Mouse (Mus musculus) kidney, embryonic 15.5 days (tissue): ENCODE results near the gene Astn2. TPM values are rescaled to one million over a fixed set of nuclear protein-coding genes. Genes with fewer than 3 reads are reported as not detected.

Source experiments
- ATAC-seq: fragments of 200-750 bp; cut with Nextera tagmentation; replicated peaks from 2 replicates; pipeline ENCODE4 v1.8.0; 2017; ENCODE audit warnings: moderate TSS enrichment; ENCODE audit not compliant: low FRiP score
- H3K27ac ChIP-seq: fragments of 300-500 bp; sonication (generic); 2 replicates; pipeline ENCODE4 v1.5.1; 2015; ENCODE audit warnings: mild to moderate bottlenecking, inconsistent platforms
- H3K27me3 ChIP-seq: fragments of 300-500 bp; sonication (generic); 2 replicates; pipeline ENCODE4 v1.6.1; 2015; ENCODE audit warnings: inconsistent platforms
- H3K36me3 ChIP-seq: fragments of 300-500 bp; sonication (generic); 2 replicates; pipeline ENCODE4 v1.6.1; 2015; ENCODE audit warnings: inconsistent platforms
- H3K4me1 ChIP-seq: fragments of 300-500 bp; sonication (generic); 2 replicates; pipeline ENCODE4 v1.6.1; 2015; ENCODE audit warnings: inconsistent platforms
- H3K4me2 ChIP-seq: fragments of 300-500 bp; sonication (generic); 2 replicates; pipeline ENCODE4 v1.6.1; 2015; ENCODE audit warnings: moderate library complexity, mild to moderate bottlenecking, inconsistent platforms
- H3K4me3 ChIP-seq: fragments of 300-500 bp; sonication (generic); replicated peaks from 2 replicates; pipeline ENCODE4 v1.5.1; 2015; ENCODE audit warnings: mild to moderate bottlenecking, inconsistent platforms
- H3K9ac ChIP-seq: fragments of 300-500 bp; sonication (generic); 2 replicates; pipeline ENCODE4 v1.6.1; 2015; ENCODE audit warnings: mild to moderate bottlenecking, inconsistent platforms
- H3K9me3 ChIP-seq: fragments of 300-500 bp; sonication (generic); replicated peaks from 2 replicates; pipeline ENCODE4 v1.6.1; 2016; ENCODE audit warnings: inconsistent platforms
- WGBS: fragments of 180-500 bp; shearing (Covaris S2); methylation state at CpG from one replicate; pipeline ENCODE4 v1.1.7; 2015; ENCODE audit warnings: mixed read lengths; 5-methylcytosine and 5-hydroxymethylcytosine counted together
- polyA plus RNA-seq: library from polyadenylated mRNA; unstranded; fragments of >200 nt; fragmentation: Nextera tagmentation; extraction: Ambion mirVana; gene quantifications from 2 replicates; pipeline ENCODE4 v1.2.1, GENCODE M21; 2015

The Astn2 gene
- polyA plus RNA-seq, 1 experiment from 2014 or later: 0.70 TPM

GRCm38 (mm10) chr4:66027866-66028265 lies 376.5 kb downstream of the Astn2 start:
- H3K4me1 ChIP-seq: peaks cover 2% of the 10 kb centered on the region; the same call in 1 of the 2 replicates
- no peaks in the 10 kb centered on the region for H3K36me3 ChIP-seq
- no peak overlapping the region for H3K27ac ChIP-seq
- no peaks in the 10 kb centered on the region for H3K9me3 ChIP-seq
- H3K4me3 ChIP-seq: no peak overlapping the region
- no peaks in the 10 kb centered on the region for H3K27me3 ChIP-seq
- no peak overlapping the region for H3K9ac ChIP-seq
- H3K4me2 ChIP-seq: no peak overlapping the region
- WGBS: 74% methylated on average over 1 of the region's 1 CpGs
- ATAC-seq: no peak

- no peak for ATAC-seq
- WGBS: 28% methylated on average over 8 of the region's 8 CpGs
- no peaks in the 10 kb centered on the region for H3K27me3 ChIP-seq
- no peak overlapping the region for H3K4me3 ChIP-seq
- no peak overlapping the region for H3K4me2 ChIP-seq
- H3K36me3 ChIP-seq: no peaks in the 10 kb centered on the region
- H3K9me3 ChIP-seq: no peaks in the 10 kb centered on the region
- H3K9ac ChIP-seq: no peak overlapping the region
- H3K27ac ChIP-seq: no peak overlapping the region
- H3K4me1 ChIP-seq: peaks cover 2% of the 10 kb centered on the region; the same call in 1 of the 2 replicates
Measured at GRCm38 (mm10) chr4:66025393-66026062, 378.9 kb downstream of the Astn2 start.

DNA sequence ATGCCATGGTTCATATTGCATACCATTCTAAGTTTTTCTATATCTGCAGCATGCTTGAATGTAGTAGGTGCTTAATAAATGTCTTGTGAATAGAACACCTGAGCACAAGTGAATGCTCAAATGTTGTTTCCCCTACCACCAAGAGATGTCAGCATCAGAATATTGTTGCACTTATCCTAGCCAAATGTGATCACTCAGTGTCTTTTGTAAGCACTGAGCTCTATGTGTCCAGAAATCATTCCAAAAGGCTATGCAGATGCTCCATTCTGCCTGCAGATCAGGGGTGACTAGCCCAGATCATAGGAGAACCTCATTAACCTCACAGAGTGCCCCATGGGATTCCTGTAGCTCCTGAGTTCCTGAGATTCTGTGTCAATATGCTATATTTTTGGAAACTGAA lies 401.5 kb downstream of the Astn2 start:
- H3K4me3 ChIP-seq: no peak overlapping the region
- no peaks in the 10 kb centered on the region for H3K36me3 ChIP-seq
- no peak overlapping the region for H3K27ac ChIP-seq
- H3K9me3 ChIP-seq: no peaks in the 10 kb centered on the region
- no peak overlapping the region for H3K4me2 ChIP-seq
- no peak for ATAC-seq
- H3K27me3 ChIP-seq: no peaks in the 10 kb centered on the region
- H3K9ac ChIP-seq: no peak overlapping the region
- H3K4me1 ChIP-seq: no peaks in the 10 kb centered on the region

- WGBS: 86% methylated on average over 2 of the region's 2 CpGs
- no peaks in the 10 kb centered on the region for H3K4me1 ChIP-seq
- H3K9me3 ChIP-seq: no peaks in the 10 kb centered on the region
- no peak overlapping the region for H3K4me3 ChIP-seq
- no peaks in the 10 kb centered on the region for H3K36me3 ChIP-seq
- H3K27ac ChIP-seq: no peak overlapping the region
- no peaks in the 10 kb centered on the region for H3K27me3 ChIP-seq
- H3K4me2 ChIP-seq: no peak overlapping the region
- no peak overlapping the region for H3K9ac ChIP-seq
- ATAC-seq: no peak
Measured at GRCm38 (mm10) chr4:65983643-65984042, 420.8 kb downstream of the Astn2 start.

DNA sequence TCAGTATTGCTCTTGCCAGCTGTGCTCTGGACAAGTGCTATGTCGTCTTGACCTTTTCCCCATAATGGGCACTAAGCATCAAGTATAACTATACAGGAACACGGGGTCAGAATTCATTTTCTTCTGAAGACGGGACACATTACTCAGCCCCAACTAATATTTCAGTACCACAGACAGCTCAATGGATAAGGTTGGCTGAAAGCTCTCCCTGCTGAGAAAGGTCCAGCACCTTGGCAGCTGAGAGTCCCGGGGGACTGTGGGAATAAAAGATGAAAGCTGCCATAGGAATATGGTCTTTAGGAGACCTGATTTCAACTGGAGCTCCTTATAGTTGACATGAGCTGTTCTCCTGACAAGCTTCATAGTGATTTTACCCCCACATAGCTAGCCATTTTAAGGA lies 421.5 kb downstream of the Astn2 start:
- no peak for ATAC-seq
- H3K4me1 ChIP-seq: no peaks in the 10 kb centered on the region
- no peak overlapping the region for H3K4me3 ChIP-seq
- H3K4me2 ChIP-seq: no peak overlapping the region
- H3K9me3 ChIP-seq: no peaks in the 10 kb centered on the region
- 45% methylated on average over 4 of the region's 4 CpGs for WGBS
- H3K36me3 ChIP-seq: no peaks in the 10 kb centered on the region
- no peak overlapping the region for H3K9ac ChIP-seq
- no peak overlapping the region for H3K27ac ChIP-seq
- no peaks in the 10 kb centered on the region for H3K27me3 ChIP-seq

- Histone ChIP-seq H3K4me2 (no peak overlapping the region), H3K4me1 (no peaks in the 10 kb centered on the region), H3K36me3 (no peaks in the 10 kb centered on the region), H3K27ac (no peak overlapping the region), H3K4me3 (no peak overlapping the region), H3K27me3 (no peaks in the 10 kb centered on the region), H3K9me3 (no peaks in the 10 kb centered on the region), H3K9ac (no peak overlapping the region)
- ATAC-seq: no peak
- 70% methylated on average over 3 of the region's 3 CpGs for WGBS
Measured at GRCm38 (mm10) chr4:65976251-65976650, 428.2 kb downstream of the Astn2 start.

DNA sequence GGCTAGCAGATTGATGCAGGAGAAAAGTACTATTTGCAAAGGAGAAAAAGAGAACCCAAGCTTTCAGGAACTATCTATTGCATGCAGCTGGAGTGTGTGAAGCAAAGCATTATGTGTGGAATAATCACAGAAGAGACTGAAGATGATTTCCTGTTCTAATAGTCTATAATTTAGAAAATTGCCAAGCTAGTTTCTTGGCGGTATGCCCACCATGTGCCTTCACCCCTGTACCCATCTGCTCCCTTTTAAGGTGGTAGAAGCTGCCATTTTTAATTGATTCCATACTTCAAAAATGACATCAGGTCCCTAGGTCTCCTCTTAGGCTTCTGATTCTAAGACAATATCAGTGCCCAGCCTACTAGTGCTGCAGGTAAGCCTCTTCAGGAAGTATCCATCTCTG lies 432.0 kb downstream of the Astn2 start:
- Histone ChIP-seq H3K27me3 (no peaks in the 10 kb centered on the region), H3K36me3 (no peaks in the 10 kb centered on the region), H3K9me3 (no peaks in the 10 kb centered on the region), H3K4me2 (no peak overlapping the region), H3K4me3 (no peak overlapping the region), H3K4me1 (no peaks in the 10 kb centered on the region), H3K27ac (no peak overlapping the region), H3K9ac (no peak overlapping the region)
- 90% methylated on average over 1 of the region's 1 CpGs for WGBS
- ATAC-seq: no peak

DNA sequence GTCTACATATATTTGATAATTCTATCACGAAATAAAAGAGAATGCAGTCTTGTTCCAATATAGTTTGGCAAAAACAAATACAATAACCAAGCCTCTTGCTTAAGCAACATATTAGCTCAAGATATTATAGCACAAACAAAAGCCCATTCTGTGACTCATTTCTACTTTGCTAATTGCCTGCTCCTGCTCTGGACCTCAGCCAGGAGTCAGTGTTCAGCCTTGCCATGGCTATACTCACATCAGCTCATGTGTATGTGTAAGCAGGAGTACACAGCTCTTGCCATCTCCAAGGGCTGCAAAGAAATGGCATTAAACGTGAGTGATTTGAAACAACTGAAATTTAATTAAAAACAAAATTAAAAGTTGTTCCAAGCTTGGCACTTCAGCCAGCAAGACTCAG lies 435.1 kb downstream of the Astn2 start:
- ATAC-seq: no peak
- Histone ChIP-seq H3K9me3 (no peaks in the 10 kb centered on the region), H3K4me1 (no peaks in the 10 kb centered on the region), H3K4me2 (no peak overlapping the region), H3K36me3 (no peaks in the 10 kb centered on the region), H3K9ac (no peak overlapping the region), H3K4me3 (no peak overlapping the region), H3K27ac (no peak overlapping the region), H3K27me3 (no peaks in the 10 kb centered on the region)
- WGBS: 71% methylated on average over 2 of the region's 2 CpGs

DNA sequence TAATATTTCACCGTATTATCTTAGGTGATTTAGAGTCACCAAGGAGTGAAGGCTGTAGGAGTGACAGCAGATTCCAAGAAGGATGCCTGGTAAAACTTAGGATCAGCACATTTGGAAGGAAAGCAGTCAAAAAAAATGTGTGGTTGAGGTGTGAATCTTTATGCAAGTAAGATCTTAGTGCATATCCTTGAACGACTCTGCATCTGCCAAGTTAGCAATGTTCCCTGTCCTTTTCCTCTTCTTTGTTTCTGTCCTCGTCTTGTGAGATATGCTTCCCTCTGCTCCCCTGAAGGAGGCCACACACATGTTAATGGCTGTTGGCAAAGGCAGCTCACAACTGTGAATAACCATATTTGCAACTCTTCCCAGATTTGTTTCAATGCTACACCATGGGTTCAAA lies 439.8 kb downstream of the Astn2 start:
- Histone ChIP-seq H3K9ac (no peak overlapping the region), H3K4me3 (no peak overlapping the region), H3K27ac (no peak overlapping the region), H3K4me2 (no peak overlapping the region), H3K36me3 (no peaks in the 10 kb centered on the region), H3K4me1 (no peaks in the 10 kb centered on the region), H3K9me3 (no peaks in the 10 kb centered on the region), H3K27me3 (no peaks in the 10 kb centered on the region)
- WGBS: 72% methylated on average over 3 of the region's 3 CpGs
- no peak for ATAC-seq

DNA sequence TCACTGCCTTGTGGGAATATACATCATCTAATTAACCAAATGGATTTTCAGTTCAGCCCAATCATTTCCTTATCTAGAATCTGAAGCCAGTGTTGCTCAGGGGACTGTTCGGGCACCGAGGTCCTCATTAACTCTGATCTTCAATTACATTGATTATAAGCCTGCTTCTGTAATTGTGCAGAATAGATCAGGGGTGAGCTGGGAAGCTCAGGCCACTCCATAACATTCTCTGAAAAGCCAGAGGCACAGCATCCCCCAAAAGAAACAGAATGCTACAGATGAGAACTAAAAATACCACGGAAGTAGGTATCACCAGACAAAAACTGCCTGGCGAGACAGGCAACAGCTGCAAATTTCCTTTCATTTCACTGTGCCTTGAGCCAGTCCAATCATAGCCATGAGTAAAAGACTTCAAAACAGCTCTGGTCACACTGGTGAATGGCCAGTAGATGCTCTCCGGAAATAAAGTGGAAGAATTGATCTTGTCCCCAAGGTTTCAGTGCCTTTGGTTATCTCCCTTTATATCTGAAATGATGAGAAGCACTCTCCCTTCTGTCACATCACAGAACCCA lies 445.1 kb downstream of the Astn2 start:
- ATAC-seq: no peak
- Histone ChIP-seq H3K36me3 (no peaks in the 10 kb centered on the region), H3K27ac (no peak overlapping the region), H3K4me1 (no peaks in the 10 kb centered on the region), H3K9me3 (no peaks in the 10 kb centered on the region), H3K4me3 (no peak overlapping the region), H3K4me2 (no peak overlapping the region), H3K9ac (no peak overlapping the region), H3K27me3 (no peaks in the 10 kb centered on the region)
- WGBS: 77% methylated on average over 5 of the region's 5 CpGs

GRCm38 (mm10) chr4:65958369-65959187 lies 445.8 kb downstream of the Astn2 start:
- Histone ChIP-seq H3K27me3 (no peaks in the 10 kb centered on the region), H3K9me3 (no peaks in the 10 kb centered on the region), H3K4me2 (no peak overlapping the region), H3K4me1 (no peaks in the 10 kb centered on the region), H3K4me3 (no peak overlapping the region), H3K36me3 (no peaks in the 10 kb centered on the region), H3K9ac (no peak overlapping the region), H3K27ac (no peak overlapping the region)
- no peak for ATAC-seq
- WGBS: 73% methylated on average over 5 of the region's 5 CpGs

GRCm38 (mm10) chr4:65951918-65952317 lies 452.5 kb downstream of the Astn2 start:
- Histone ChIP-seq H3K9me3 (no peaks in the 10 kb centered on the region), H3K27me3 (no peaks in the 10 kb centered on the region), H3K36me3 (no peaks in the 10 kb centered on the region), H3K9ac (no peak overlapping the region), H3K4me2 (no peak overlapping the region), H3K27ac (no peak overlapping the region), H3K4me1 (no peaks in the 10 kb centered on the region), H3K4me3 (no peak overlapping the region)
- 85% methylated on average over 1 of the region's 1 CpGs for WGBS
- no peak for ATAC-seq
